Mouse (Mus musculus) heart, postnatal 0 days (tissue): ENCODE measurements around the gene Syt1.

Experiments used
- CTCF ChIP-seq: IDR thresholded peaks from 2 replicates; pipeline ENCODE4 v1.5.1; 2016; ENCODE audit warnings: antibody characterized with exemption, control low read depth, low read depth
- EP300 ChIP-seq: IDR thresholded peaks from 2 replicates; pipeline ENCODE4 v1.6.1; 2016; ENCODE audit warnings: antibody characterized with exemption, low read depth

GRCm38 (mm10) chr10:108466539-108466938, 544.2 kb downstream of the Syt1 start:
- TF ChIP-seq CTCF (no peak), EP300 (no peak)
